Mouse (Mus musculus): ENCODE results near the gene Cct3.

- no peak for TF ChIP-seq MAFK (IDR thresholded peaks at IDR 0.05; ENCODE audit: insufficient read depth, low read depth, low read length)
- no peak for TF ChIP-seq CHD2 (IDR thresholded peaks at IDR 0.05; ENCODE audit: low read depth, low read length)
- no peak for TF ChIP-seq HCFC1 (IDR thresholded peaks at IDR 0.05; ENCODE audit: borderline replicate concordance, insufficient read depth, low read length)
- no peak for TF ChIP-seq ZNF384 (IDR thresholded peaks at IDR 0.05; ENCODE audit: low read depth, low read length)
Measured at GRCm38 (mm10) chr3:88361612-88362313, 64.8 kb downstream of the Cct3 start.

All from ES-E14 (cell line).